Mouse (Mus musculus) CH12.LX (cell line): ENCODE data around the gene Zfyve21.

Source experiments
- ELF1 ChIP-seq: IDR thresholded peaks from 2 replicates; pipeline ENCODE4 v1.6.1; 2014; ENCODE audit warnings: low read depth, mild to moderate bottlenecking, inconsistent platforms, low read length, improper control_type of control experiment
- KAT2A ChIP-seq: IDR thresholded peaks from 2 replicates; pipeline ENCODE4 v1.6.1; 2012; ENCODE audit warnings: low read length, improper control_type of control experiment, inconsistent platforms; ENCODE audit not compliant: insufficient replicate concordance

GRCm38 (mm10) chr12:111842565-111843433, 28.8 kb downstream of the Zfyve21 start:
- TF ChIP-seq KAT2A: no peak
- TF ChIP-seq ELF1: peak; percentile 63
